Mouse (Mus musculus) heart, embryonic 13.5 days (tissue): ENCODE measurements at regions not wholly inside any gene's neighbourhood (a gene's known extent, or its start where the extent isn't known, plus 50 kb on each side); places are given as distances from the start of the nearest gene placed in this dataset.
A peak's percentile ranks its signal among the peaks of the same experiment; 100 is the strongest.

Experiments used
- ATAC-seq: fragments of 200-750 bp; cut with Nextera tagmentation; 2 replicates; pipeline ENCODE4 v1.8.0; 2017; ENCODE audit warnings: moderate TSS enrichment; ENCODE audit not compliant: insufficient number of reproducible peaks, low FRiP score, low TSS enrichment; ENCODE audit errors: extremely low read depth
- H3K27ac ChIP-seq: fragments of 300-500 bp; sonication (generic); replicated peaks from 2 replicates; pipeline ENCODE4 v1.5.1; 2015; ENCODE audit warnings: moderate library complexity, mild to moderate bottlenecking, inconsistent platforms
- H3K27me3 ChIP-seq: fragments of 300-500 bp; sonication (generic); replicated peaks from 2 replicates; pipeline ENCODE4 v1.6.1; 2015; ENCODE audit warnings: mild to moderate bottlenecking, inconsistent platforms
- H3K36me3 ChIP-seq: fragments of 300-500 bp; sonication (generic); 2 replicates; pipeline ENCODE4 v1.6.1; 2015; ENCODE audit warnings: mild to moderate bottlenecking, inconsistent platforms
- H3K4me1 ChIP-seq: fragments of 300-500 bp; sonication (generic); 2 replicates; pipeline ENCODE4 v1.6.1; 2015; ENCODE audit warnings: inconsistent platforms
- H3K4me2 ChIP-seq: fragments of 300-500 bp; sonication (generic); 2 replicates; pipeline ENCODE4 v1.6.1; 2015; ENCODE audit warnings: inconsistent platforms, mild to moderate bottlenecking, moderate library complexity
- H3K4me3 ChIP-seq: fragments of 300-500 bp; sonication (generic); 2 replicates; pipeline ENCODE4 v1.5.1; 2015; ENCODE audit warnings: moderate library complexity, mild to moderate bottlenecking, inconsistent platforms
- H3K9ac ChIP-seq: fragments of 300-500 bp; sonication (generic); 2 replicates; pipeline ENCODE4 v1.6.1; 2015; ENCODE audit warnings: inconsistent platforms, mild to moderate bottlenecking, moderate library complexity
- H3K9me3 ChIP-seq: fragments of 300-500 bp; sonication (generic); 2 replicates; pipeline ENCODE4 v1.6.1; 2016; ENCODE audit warnings: inconsistent platforms
- WGBS: fragments of 180-500 bp; shearing (Covaris S2); methylation state at CpG from one replicate; pipeline ENCODE4 v1.1.7; 2015; ENCODE audit warnings: mixed read lengths; 5-methylcytosine and 5-hydroxymethylcytosine counted together

- Histone ChIP-seq H3K4me2 (no peak overlapping the region), H3K4me3 (no peak overlapping the region), H3K27me3 (no peaks in the 10 kb centered on the region), H3K9me3 (no peaks in the 10 kb centered on the region), H3K9ac (no peak overlapping the region; the same call in 1 of the 2 replicates), H3K27ac (peak overlapping the region; percentile 71; the same call in 1 of the 2 replicates), H3K4me1 (peaks cover 53% of the 10 kb centered on the region), H3K36me3 (no peaks in the 10 kb centered on the region)
- ATAC-seq: no peak
- 69% methylated on average over 6 of the region's 6 CpGs for WGBS
Measured at GRCm38 (mm10) chr2:166321992-166322667, 166.7 kb upstream of the Sulf2 start.

- Histone ChIP-seq H3K36me3 (no peaks in the 10 kb centered on the region), H3K9ac (no peak overlapping the region), H3K4me3 (no peak overlapping the region), H3K4me1 (peaks cover 19% of the 10 kb centered on the region), H3K27me3 (no peaks in the 10 kb centered on the region), H3K4me2 (no peak overlapping the region), H3K27ac (no peak overlapping the region), H3K9me3 (no peaks in the 10 kb centered on the region)
- no peak for ATAC-seq
- WGBS: 54% methylated on average over 10 of the region's 10 CpGs
Measured at GRCm38 (mm10) chr2:166316409-166316916, 161.0 kb upstream of the Sulf2 start.

- no peak overlapping the region for H3K4me2 ChIP-seq
- no peaks in the 10 kb centered on the region for H3K36me3 ChIP-seq
- H3K4me3 ChIP-seq: no peak overlapping the region
- 73% methylated on average over 5 of the region's 5 CpGs for WGBS
- no peak overlapping the region for H3K27ac ChIP-seq
- peaks cover 15% of the 10 kb centered on the region for H3K4me1 ChIP-seq
- no peak for ATAC-seq
- no peak overlapping the region for H3K9ac ChIP-seq
- no peaks in the 10 kb centered on the region for H3K9me3 ChIP-seq
- no peaks in the 10 kb centered on the region for H3K27me3 ChIP-seq
Measured at GRCm38 (mm10) chr2:166310438-166310837, 155.0 kb upstream of the Sulf2 start.

- Histone ChIP-seq H3K36me3 (no peaks in the 10 kb centered on the region), H3K4me1 (peaks cover 20% of the 10 kb centered on the region), H3K4me2 (no peak overlapping the region), H3K9me3 (no peaks in the 10 kb centered on the region), H3K27me3 (no peaks in the 10 kb centered on the region), H3K27ac (no peak overlapping the region), H3K9ac (no peak overlapping the region), H3K4me3 (no peak overlapping the region)
- WGBS: 87% methylated on average over 2 of the region's 2 CpGs
- ATAC-seq: no peak
Measured at GRCm38 (mm10) chr2:166309882-166310281, 154.4 kb upstream of the Sulf2 start.

- no peak overlapping the region for H3K9ac ChIP-seq
- H3K27me3 ChIP-seq: no peaks in the 10 kb centered on the region
- peaks cover 32% of the 10 kb centered on the region for H3K4me1 ChIP-seq
- no peak overlapping the region for H3K4me3 ChIP-seq
- H3K27ac ChIP-seq: no peak overlapping the region
- ATAC-seq: no peak
- no peaks in the 10 kb centered on the region for H3K36me3 ChIP-seq
- no peak overlapping the region for H3K4me2 ChIP-seq
- WGBS: 76% methylated on average over 13 of the region's 13 CpGs
- H3K9me3 ChIP-seq: no peaks in the 10 kb centered on the region
Measured at GRCm38 (mm10) chr2:166307551-166307950, 152.1 kb upstream of the Sulf2 start.

GRCm38 (mm10) chr2:166305044-166306002 is 149.9 kb upstream of the Sulf2 start:
- H3K36me3 ChIP-seq: no peaks in the 10 kb centered on the region
- H3K27me3 ChIP-seq: no peaks in the 10 kb centered on the region
- peak overlapping the region; percentile 72 for H3K27ac ChIP-seq
- H3K4me2 ChIP-seq: 0 out of 2 replicates have a peak overlapping the region, but pooled peaks have one; percentile 9
- H3K4me3 ChIP-seq: no peak overlapping the region
- ATAC-seq: no peak; the same call in 1 of the 2 replicates
- H3K9me3 ChIP-seq: no peaks in the 10 kb centered on the region
- peaks cover 37% of the 10 kb centered on the region for H3K4me1 ChIP-seq
- no peak overlapping the region for H3K9ac ChIP-seq
- WGBS: 66% methylated on average over 30 of the region's 30 CpGs

- H3K27ac ChIP-seq: no peak overlapping the region
- no peak overlapping the region for H3K4me2 ChIP-seq
- no peak for ATAC-seq
- WGBS: 62% methylated on average over 2 of the region's 2 CpGs
- no peaks in the 10 kb centered on the region for H3K36me3 ChIP-seq
- H3K4me3 ChIP-seq: no peak overlapping the region
- H3K9ac ChIP-seq: peak overlapping the region; percentile 30; the same call in 1 of the 2 replicates
- H3K9me3 ChIP-seq: no peaks in the 10 kb centered on the region
- H3K27me3 ChIP-seq: no peaks in the 10 kb centered on the region
- peaks cover 37% of the 10 kb centered on the region for H3K4me1 ChIP-seq
Measured at GRCm38 (mm10) chr2:166303854-166304253, 148.4 kb upstream of the Sulf2 start.

GRCm38 (mm10) chr2:166301161-166301560 is 145.7 kb upstream of the Sulf2 start:
- 56% methylated on average over 9 of the region's 9 CpGs for WGBS
- H3K27ac ChIP-seq: no peak overlapping the region
- no peak for ATAC-seq

GRCm38 (mm10) chr2:166294672-166295071 is 139.2 kb upstream of the Sulf2 start:
- 54% methylated on average over 10 of the region's 10 CpGs for WGBS

More at GRCm38 (mm10) chr2:166301161-166301560, 145.7 kb upstream of the Sulf2 start:
- Histone ChIP-seq H3K4me2 (no peak overlapping the region), H3K36me3 (no peaks in the 10 kb centered on the region), H3K27me3 (no peaks in the 10 kb centered on the region), H3K9ac (no peak overlapping the region), H3K4me1 (peaks cover 29% of the 10 kb centered on the region), H3K9me3 (no peaks in the 10 kb centered on the region), H3K4me3 (no peak overlapping the region)

GRCm38 (mm10) chr2:166292987-166293386 is 137.5 kb upstream of the Sulf2 start:
- Histone ChIP-seq H3K4me2 (no peak overlapping the region), H3K9ac (no peak overlapping the region), H3K27me3 (no peaks in the 10 kb centered on the region), H3K36me3 (no peaks in the 10 kb centered on the region), H3K9me3 (no peaks in the 10 kb centered on the region), H3K4me3 (no peak overlapping the region), H3K27ac (no peak overlapping the region), H3K4me1 (peaks cover 32% of the 10 kb centered on the region)
- ATAC-seq: no peak
- WGBS: 70% methylated on average over 6 of the region's 6 CpGs

More at GRCm38 (mm10) chr2:166294672-166295071, 139.2 kb upstream of the Sulf2 start:
- no peak overlapping the region for H3K9ac ChIP-seq
- no peak overlapping the region for H3K4me3 ChIP-seq
- no peak for ATAC-seq
- H3K9me3 ChIP-seq: no peaks in the 10 kb centered on the region
- no peaks in the 10 kb centered on the region for H3K27me3 ChIP-seq
- no peak overlapping the region for H3K27ac ChIP-seq
- H3K36me3 ChIP-seq: no peaks in the 10 kb centered on the region
- H3K4me1 ChIP-seq: peaks cover 27% of the 10 kb centered on the region
- no peak overlapping the region for H3K4me2 ChIP-seq

- ATAC-seq: peak; percentile 55; the same call in 1 of the 2 replicates
- Histone ChIP-seq H3K9me3 (no peaks in the 10 kb centered on the region), H3K36me3 (no peaks in the 10 kb centered on the region), H3K4me1 (peaks cover 32% of the 10 kb centered on the region), H3K27ac (peak overlapping the region; percentile 51), H3K27me3 (no peaks in the 10 kb centered on the region), H3K4me2 (peak overlapping the region; percentile 33), H3K4me3 (no peak overlapping the region), H3K9ac (peak overlapping the region; percentile 38; the same call in 1 of the 2 replicates)
- 14% methylated on average over 6 of the region's 6 CpGs for WGBS
Measured at GRCm38 (mm10) chr2:166291266-166291665, 135.8 kb upstream of the Sulf2 start.
